Mouse (Mus musculus) urinary bladder, postnatal 36 days (tissue): ENCODE measurements around the gene Prl4a1.
"Not testable (repeated sequence)": the region's sequence is repeated elsewhere in the genome, so short reads cannot be mapped to it uniquely, and the experiment has no call there.

Experiments
- DNase-seq, 2 experiments: peaks; one replicate each; pipeline ENCODE4 v3.0.0; 2022; ENCODE audit warnings: low spot score in 2 of 2, mixed read lengths in 1 of 2

Gene Prl4a1

DNA sequence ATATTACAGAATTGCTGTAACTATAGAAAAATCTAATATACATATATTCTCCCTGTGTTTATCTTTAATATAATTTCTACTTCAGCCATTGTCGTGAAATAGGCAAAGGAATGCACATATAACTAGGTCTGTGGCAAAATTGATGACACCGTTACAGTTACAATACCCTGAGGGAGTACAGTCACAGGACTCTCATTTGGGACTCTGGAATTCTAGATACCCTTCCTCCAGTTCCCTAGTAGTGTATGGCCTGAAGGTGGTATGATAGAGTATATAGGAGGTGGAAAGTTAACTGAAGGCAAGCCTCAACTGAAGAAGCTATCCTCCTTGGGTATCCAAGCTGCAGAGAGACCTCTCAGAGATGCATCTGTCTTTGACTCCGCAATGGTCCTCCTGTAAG, at the start of gene Prl4a1:
TSS of gene Prl4a1 (plus strand) at position 301 of the 400 bp plus-strand sequence.
- DNase-seq: no peak

DNA sequence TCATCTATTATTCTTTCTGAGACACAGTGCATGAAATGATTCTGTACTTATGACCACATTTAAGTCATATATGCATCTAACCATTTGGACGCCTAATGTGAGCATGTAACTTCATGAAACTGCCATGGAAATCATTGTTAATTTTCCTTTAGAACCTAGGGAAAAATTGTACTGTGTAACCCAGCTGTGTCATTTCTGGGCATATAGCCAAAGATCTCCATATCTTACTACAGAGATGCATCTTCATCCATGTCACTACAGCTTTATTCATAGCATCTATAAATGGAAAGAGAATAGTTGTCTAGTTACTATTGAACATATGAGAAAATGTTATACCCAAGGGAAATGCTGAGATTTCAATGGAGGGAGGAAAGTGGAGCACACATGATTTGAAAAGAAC, 43.1 kb upstream of the Prl4a1 start:
- DNase-seq: no peak

DNA sequence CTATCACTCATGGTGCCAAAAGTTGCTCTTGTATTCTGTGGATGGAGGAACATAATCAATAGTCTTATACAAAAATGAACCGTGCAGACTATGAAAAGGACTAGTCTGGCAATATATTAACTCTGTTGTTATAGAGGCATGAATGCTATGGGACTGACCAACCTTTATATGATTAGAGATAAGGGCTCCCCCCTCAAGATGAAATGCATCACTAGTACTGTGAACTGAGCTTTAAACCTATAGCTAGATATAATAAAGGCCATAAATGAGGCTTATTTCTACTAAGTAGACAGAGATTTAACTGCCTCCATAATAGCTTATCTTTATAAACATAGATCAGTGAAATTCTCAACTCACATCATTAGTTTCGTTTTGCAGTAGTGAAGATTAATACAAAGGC, 41.7 kb upstream of the Prl4a1 start:
- DNase-seq: not testable (repeated sequence)

DNA sequence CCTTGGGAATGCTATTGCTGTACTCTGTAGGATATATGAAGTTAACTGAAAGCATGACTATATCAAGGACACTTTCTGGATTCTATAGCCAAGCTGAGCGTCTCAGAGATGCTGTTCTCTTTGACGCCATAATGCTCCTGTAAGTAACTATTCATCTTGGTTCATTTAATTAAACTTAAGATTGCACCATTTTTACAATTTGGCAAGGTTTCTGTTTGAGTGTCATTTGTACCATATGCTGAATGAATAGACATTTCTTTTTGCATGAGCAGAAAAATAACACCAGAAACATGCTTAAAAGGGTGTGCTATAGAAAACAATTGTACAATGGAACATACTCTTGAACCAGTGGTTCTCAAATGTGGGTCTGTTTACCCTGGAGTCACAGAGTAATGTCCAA, 38.4 kb upstream of the Prl4a1 start:
- no peak for DNase-seq

DNA sequence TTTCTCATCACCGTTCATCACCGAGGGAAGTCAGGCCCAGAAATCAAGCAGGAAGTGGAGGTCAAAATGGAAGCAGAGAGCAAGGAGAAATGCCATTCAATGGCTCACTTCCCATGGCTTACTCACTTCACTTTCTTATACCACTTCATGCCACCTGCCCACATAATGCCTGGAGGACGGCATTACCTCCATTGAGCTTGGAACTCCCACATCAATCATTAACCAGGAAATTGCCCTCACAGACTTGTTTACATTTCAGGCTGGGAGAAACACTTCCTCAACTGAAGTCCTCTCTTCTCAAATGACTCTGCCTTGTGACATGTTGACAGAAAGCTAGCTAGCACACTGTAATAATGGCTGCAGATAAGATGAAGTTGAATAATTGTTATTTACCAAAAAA, 19.5 kb upstream of the Prl4a1 start:
- not testable (repeated sequence) for DNase-seq

DNA sequence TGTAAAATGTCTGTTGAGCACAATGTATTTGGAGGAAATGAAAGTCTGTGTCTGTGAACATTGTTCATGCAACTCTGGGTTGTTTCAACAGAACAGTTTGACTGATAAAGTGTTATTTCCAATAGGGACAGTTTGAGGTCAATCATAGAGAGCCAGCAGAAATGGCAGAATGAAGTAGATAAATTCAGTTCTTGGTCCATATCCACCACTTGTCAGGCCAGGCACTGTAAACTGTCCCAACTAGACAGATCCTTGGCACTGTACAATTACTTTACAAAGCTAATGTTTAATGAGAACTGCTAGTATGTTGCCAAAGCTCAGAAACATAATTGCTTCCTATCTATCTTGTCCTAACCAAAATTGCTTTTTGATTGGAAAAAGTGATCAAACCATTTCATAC, 13.3 kb downstream of the Prl4a1 start:
- no peak for DNase-seq

DNA sequence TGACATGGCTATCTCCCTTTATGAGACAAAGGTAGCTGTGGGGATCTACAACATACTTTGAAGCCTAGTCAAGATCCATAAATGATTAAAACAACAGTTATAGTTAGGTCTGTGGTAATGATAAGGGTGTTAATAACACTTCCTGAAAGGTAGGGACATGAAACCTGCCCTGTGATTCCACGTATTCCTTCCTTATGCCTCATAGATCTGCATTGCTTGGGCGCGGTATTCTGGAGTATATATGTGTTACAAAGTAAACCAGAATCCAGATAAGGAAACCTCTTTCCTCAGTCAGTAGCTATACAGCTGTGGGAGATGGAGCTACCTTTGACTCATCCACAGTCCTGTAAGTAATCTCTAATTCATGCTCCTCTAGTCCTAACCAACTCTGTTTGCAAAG, 53.3 kb downstream of the Prl4a1 start:
- DNase-seq: no peak
